Mouse (Mus musculus): ENCODE measurements around the gene Olfr145. TPM values are rescaled to one million over a fixed set of nuclear protein-coding genes. Genes with fewer than 3 reads are reported as not detected.
A peak's percentile ranks its signal among the peaks of the same experiment; 100 is the strongest.

The Olfr145 gene
- polyA plus RNA-seq, 1 experiment from 2014 or later, result not detected

DNA sequence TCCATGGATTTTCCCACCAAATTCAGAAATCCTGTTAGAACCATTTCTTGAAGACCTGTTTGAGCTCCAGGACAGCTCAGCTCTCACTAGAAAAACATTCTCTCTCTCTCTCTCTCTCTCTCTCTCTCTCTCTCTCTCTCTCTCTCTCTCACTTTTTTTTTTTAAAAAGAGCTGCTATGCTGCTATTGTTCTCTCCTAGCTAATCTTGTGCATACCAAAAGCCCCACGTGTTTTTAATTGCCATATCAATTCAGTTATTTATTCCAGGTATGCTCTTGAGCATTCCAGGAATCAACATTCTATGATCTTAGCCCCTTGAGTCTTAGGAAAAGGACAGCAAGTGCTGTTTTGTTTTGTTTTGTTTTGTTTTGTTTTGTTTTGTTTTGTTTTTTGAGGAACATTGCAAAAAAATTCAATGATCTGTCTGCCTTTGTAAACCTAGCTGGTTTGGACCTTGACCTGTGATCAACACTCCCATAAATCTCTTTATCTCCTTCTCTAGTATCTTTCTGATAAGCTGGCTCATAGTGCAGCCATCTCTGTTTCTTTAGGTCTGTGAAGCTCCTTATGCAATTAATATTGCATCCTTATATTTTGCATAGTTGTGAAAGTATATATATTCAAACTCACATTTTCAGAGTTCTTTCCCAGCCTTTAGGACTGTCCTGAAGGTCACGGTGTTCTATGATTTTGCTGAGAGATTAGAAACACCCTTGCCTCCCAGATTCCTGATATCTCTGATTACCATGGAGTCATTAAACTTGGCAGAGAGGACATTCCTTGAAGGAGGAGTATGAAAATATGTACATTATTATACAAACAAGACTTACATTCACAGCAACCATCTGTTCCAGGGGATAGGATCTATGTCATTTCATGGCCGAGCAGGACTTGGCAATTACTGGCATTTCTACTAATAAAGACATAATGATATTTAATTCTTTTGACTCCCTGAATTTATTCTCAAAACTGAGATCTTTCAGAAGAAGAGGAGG, 29.8 kb downstream of the Olfr145 start:
- Histone ChIP-seq H3K9me3 (replicated peaks) (no peaks in the 10 kb centered on the region), H3K27me3 (replicated peaks) (no peaks in the 10 kb centered on the region), H3K4me3 (replicated peaks) (no peak overlapping the region), H3K27ac (replicated peaks) (no peak overlapping the region), H3K4me2 (no peak overlapping the region), H3K4me1 (no peaks in the 10 kb centered on the region), H3K9ac (replicated peaks) (no peak overlapping the region), H3K36me3 (no peaks in the 10 kb centered on the region)
- WGBS, result 66% methylated on average over 3 of the region's 3 CpGs
- no peak for ATAC-seq (ENCODE audit: low FRiP score)

DNA sequence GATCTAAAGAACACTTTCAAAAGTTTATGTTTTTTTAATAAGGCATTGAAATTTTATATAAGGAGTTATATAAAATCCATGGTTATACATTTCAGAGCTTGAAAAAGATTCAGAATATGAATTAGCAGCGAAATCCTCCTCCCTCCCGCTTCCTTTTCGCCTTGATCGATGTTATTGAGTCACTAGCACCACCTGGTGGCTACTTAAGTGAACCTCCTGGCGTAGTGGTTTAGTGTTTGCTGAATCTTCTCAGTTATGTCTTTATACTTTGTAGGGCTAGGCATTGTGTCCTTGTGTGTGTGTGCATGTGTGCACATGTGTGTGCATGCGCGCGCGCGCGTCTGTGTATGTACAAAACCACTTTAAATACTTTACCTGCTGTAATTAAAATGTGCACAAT, 36.0 kb downstream of the Olfr145 start:
- Histone ChIP-seq H3K27ac (replicated peaks) (no peak overlapping the region), H3K27me3 (replicated peaks) (no peaks in the 10 kb centered on the region), H3K36me3 (no peaks in the 10 kb centered on the region), H3K4me1 (no peaks in the 10 kb centered on the region), H3K4me2 (no peak overlapping the region), H3K4me3 (replicated peaks) (no peak overlapping the region), H3K9ac (replicated peaks) (no peak overlapping the region), H3K9me3 (replicated peaks) (no peaks in the 10 kb centered on the region)
- ATAC-seq (ENCODE audit: low FRiP score), result peak; percentile 83; the same call in 1 of the 2 replicates
- 8% methylated on average over 11 of the region's 11 CpGs for WGBS

DNA sequence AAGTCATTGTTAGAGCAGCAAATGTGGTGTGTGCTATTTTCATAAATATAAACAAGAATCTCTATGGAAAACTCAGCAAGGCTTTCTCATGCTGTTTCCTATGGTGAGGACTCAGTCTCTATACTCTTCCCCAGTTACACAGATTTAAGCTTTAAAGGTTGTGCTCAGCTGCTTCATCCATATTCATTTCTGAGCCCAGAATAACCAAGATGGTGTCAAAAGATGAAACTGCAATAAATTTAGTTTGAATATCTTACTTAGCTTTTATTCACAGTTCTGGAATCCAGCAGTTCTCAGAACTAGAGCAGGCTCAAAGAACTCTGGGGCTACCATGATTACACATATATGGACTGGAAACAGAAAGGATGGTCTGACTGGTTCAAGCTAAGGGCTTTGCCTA, 37.6 kb downstream of the Olfr145 start:
- no peaks in the 10 kb centered on the region for H3K36me3 ChIP-seq
- H3K4me1 ChIP-seq, result no peaks in the 10 kb centered on the region
- H3K9me3 ChIP-seq (replicated peaks), result no peaks in the 10 kb centered on the region
- no peak for ATAC-seq (ENCODE audit: low FRiP score)
- no peak overlapping the region for H3K4me2 ChIP-seq
- no peak overlapping the region for H3K4me3 ChIP-seq (replicated peaks)
- no peak overlapping the region for H3K9ac ChIP-seq (replicated peaks)
- no peak overlapping the region for H3K27ac ChIP-seq (replicated peaks)
- H3K27me3 ChIP-seq (replicated peaks), result no peaks in the 10 kb centered on the region

DNA sequence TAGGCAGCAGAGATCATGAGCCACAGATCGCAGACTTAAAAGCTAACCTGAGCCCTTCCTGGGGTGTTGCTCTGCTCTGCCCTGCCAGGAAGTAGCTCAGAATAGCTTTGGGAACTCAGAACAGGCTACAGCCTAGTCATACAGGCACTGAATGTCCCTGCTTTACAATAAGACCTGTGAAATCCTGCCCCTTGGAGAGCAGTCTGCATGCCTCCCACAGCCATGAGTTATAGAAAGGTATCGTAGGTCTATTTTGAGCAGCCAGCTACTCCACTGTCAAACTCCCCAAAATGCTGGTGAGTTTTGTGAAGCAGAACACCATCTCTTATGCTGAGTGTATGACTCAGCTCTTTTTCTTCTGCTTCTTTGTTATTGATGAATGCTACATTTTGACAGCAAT, 44.6 kb downstream of the Olfr145 start:
- Histone ChIP-seq H3K27me3 (replicated peaks) (no peaks in the 10 kb centered on the region), H3K27ac (replicated peaks) (no peak overlapping the region), H3K36me3 (no peaks in the 10 kb centered on the region), H3K9ac (replicated peaks) (no peak overlapping the region), H3K9me3 (replicated peaks) (no peaks in the 10 kb centered on the region), H3K4me2 (no peak overlapping the region), H3K4me1 (no peaks in the 10 kb centered on the region), H3K4me3 (replicated peaks) (no peak overlapping the region)
- WGBS, result 90% methylated on average over 2 of the region's 2 CpGs
- no peak for ATAC-seq (ENCODE audit: low FRiP score)

Other genes with a start within 250 kb of the Olfr145 start
- 87.5 and 94.9 TPM in 2 replicates for gene Tbrg1, start 239.4 kb upstream of the Olfr145 start, polyA plus RNA-seq (2015; fragmentation: Nextera tagmentation; extraction: Ambion mirVana)
- 0.47 and 1.1 TPM in 2 replicates for gene Panx3, start 227.5 kb upstream of the Olfr145 start, polyA plus RNA-seq (2015; fragmentation: Nextera tagmentation; extraction: Ambion mirVana)
- not detected in 2 replicates for gene Olfr160, start 180.5 kb upstream of the Olfr145 start, polyA plus RNA-seq (2015; fragmentation: Nextera tagmentation; extraction: Ambion mirVana)
- not detected in 2 replicates for gene Olfr874, start 151.6 kb upstream of the Olfr145 start, polyA plus RNA-seq (2015; fragmentation: Nextera tagmentation; extraction: Ambion mirVana)
- not detected in 2 replicates for gene Olfr875, start 124.9 kb upstream of the Olfr145 start, polyA plus RNA-seq (2015; fragmentation: Nextera tagmentation; extraction: Ambion mirVana)
- not detected in 2 replicates for gene Olfr876, start 93.7 kb upstream of the Olfr145 start, polyA plus RNA-seq (2015; fragmentation: Nextera tagmentation; extraction: Ambion mirVana)
- not detected in 2 replicates for gene Olfr877, start 42.5 kb upstream of the Olfr145 start, polyA plus RNA-seq (2015; fragmentation: Nextera tagmentation; extraction: Ambion mirVana)
- gene Olfr878, start 21.1 kb downstream of the Olfr145 start, polyA plus RNA-seq (2015; fragmentation: Nextera tagmentation; extraction: Ambion mirVana), result not detected in 2 replicates
- not detected in 2 replicates for gene Olfr881, start 95.1 kb downstream of the Olfr145 start, polyA plus RNA-seq (2015; fragmentation: Nextera tagmentation; extraction: Ambion mirVana)
- not detected in 2 replicates for gene Olfr883, start 129.1 kb downstream of the Olfr145 start, polyA plus RNA-seq (2015; fragmentation: Nextera tagmentation; extraction: Ambion mirVana)
- gene Olfr884, start 149.8 kb downstream of the Olfr145 start, polyA plus RNA-seq (2015; fragmentation: Nextera tagmentation; extraction: Ambion mirVana), result not detected in 2 replicates
- gene Olfr885, start 164.6 kb downstream of the Olfr145 start, polyA plus RNA-seq (2015; fragmentation: Nextera tagmentation; extraction: Ambion mirVana), result not detected in 2 replicates
- gene Olfr887, start 187.3 kb downstream of the Olfr145 start, polyA plus RNA-seq (2015; fragmentation: Nextera tagmentation; extraction: Ambion mirVana), result not detected in 2 replicates
- not detected in 2 replicates for gene Olfr888, start 211.4 kb downstream of the Olfr145 start, polyA plus RNA-seq (2015; fragmentation: Nextera tagmentation; extraction: Ambion mirVana)
- gene Olfr889, start 218.5 kb downstream of the Olfr145 start, polyA plus RNA-seq (2015; fragmentation: Nextera tagmentation; extraction: Ambion mirVana), result 0.04 and 0.10 TPM in 2 replicates
- gene Olfr890, start 245.8 kb downstream of the Olfr145 start, polyA plus RNA-seq (2015; fragmentation: Nextera tagmentation; extraction: Ambion mirVana), result not detected in 2 replicates

All from neural tube, embryonic 15.5 days (tissue).